Mouse (Mus musculus) MEL (cell line): ENCODE measurements at regions not wholly inside any gene's neighbourhood (a gene's known extent, or its start where the extent isn't known, plus 50 kb on each side); places are given as distances from the start of the nearest gene placed in this dataset.
A peak's percentile ranks its signal among the peaks of the same experiment; 100 is the strongest.

Experiments used
- DNase-seq: peaks from one replicate; pipeline ENCODE4 v3.0.0; 2011; ENCODE audit warnings: low read depth, low spot score
- H3K27ac ChIP-seq: 2 replicates; pipeline ENCODE4 v1.5.1; 2012; ENCODE audit warnings: low read depth, mild to moderate bottlenecking, control low read depth, low read length, moderate library complexity; ENCODE audit not compliant: control insufficient read depth
- H3K27me3 ChIP-seq, 2 experiments: fragments of 150-350 bp in 1 of 2; sonication (generic) in 1 of 2; 2 replicates each; pipeline ENCODE4 v1.6.1; 2012; ENCODE audit warnings: low read length in 2 of 2, mild to moderate bottlenecking in 2 of 2, improper control_type of control experiment in 1 of 2, moderate library complexity in 1 of 2; ENCODE audit not compliant: insufficient read depth in 2 of 2, control insufficient read depth in 1 of 2
- H3K36me3 ChIP-seq, 2 experiments: 2 replicates each; pipeline ENCODE4 v1.6.1; 2012 to 2014; ENCODE audit warnings: low read length in 2 of 2, improper control_type of control experiment in 1 of 2, inconsistent platforms in 1 of 2, mild to moderate bottlenecking in 1 of 2; ENCODE audit not compliant: insufficient read depth in 2 of 2, control insufficient read depth in 1 of 2
- H3K4me1 ChIP-seq, 2 experiments: fragments of 150-350 bp in 1 of 2; sonication (generic) in 1 of 2; 2 replicates each; pipeline ENCODE4 v1.6.1; 2012; ENCODE audit warnings: low read length in 2 of 2, improper control_type of control experiment in 1 of 2, mild to moderate bottlenecking in 1 of 2; ENCODE audit not compliant: insufficient read depth in 2 of 2, control insufficient read depth in 1 of 2
- H3K4me3 ChIP-seq, 2 experiments: fragments of 150-350 bp in 1 of 2; sonication (generic) in 1 of 2; 2 replicates each; pipeline ENCODE4 v1.5.1; 2012; ENCODE audit warnings: low read depth in 2 of 2, low read length in 2 of 2, mild to moderate bottlenecking in 2 of 2, moderate library complexity in 2 of 2, control low read depth in 1 of 2, improper control_type of control experiment in 1 of 2; ENCODE audit not compliant: control insufficient read depth in 1 of 2, insufficient read depth in 1 of 2
- H3K79me2 ChIP-seq: 2 replicates; pipeline ENCODE4 v1.6.1; 2012; ENCODE audit warnings: mild to moderate bottlenecking, low read length, moderate library complexity; ENCODE audit not compliant: control insufficient read depth, poor library complexity, insufficient read depth
- H3K9ac ChIP-seq: 2 replicates; pipeline ENCODE4 v1.6.1; 2012; ENCODE audit warnings: low read depth, mild to moderate bottlenecking, control low read depth, low read length, moderate library complexity; ENCODE audit not compliant: control insufficient read depth, poor library complexity, severe bottlenecking
- H3K9me3 ChIP-seq: fragments of 150-350 bp; sonication (generic); replicated peaks from 2 replicates; pipeline ENCODE4 v1.6.1; 2012; ENCODE audit warnings: mild to moderate bottlenecking, low read length, improper control_type of control experiment, moderate library complexity; ENCODE audit not compliant: insufficient read depth
- BHLHE40 ChIP-seq: IDR thresholded peaks from 2 replicates; pipeline ENCODE4 v1.6.1; 2012; ENCODE audit warnings: low read depth, mild to moderate bottlenecking, inconsistent platforms, low read length, improper control_type of control experiment, borderline replicate concordance
- CHD1 ChIP-seq: IDR thresholded peaks from 2 replicates; pipeline ENCODE4 v1.6.1; 2012; ENCODE audit warnings: low read depth, mild to moderate bottlenecking, inconsistent platforms, low read length, improper control_type of control experiment
- CTCF ChIP-seq, 3 experiments: IDR thresholded peaks in 2 of 3; conservative IDR thresholded peaks in 1 of 3; 2 replicates each; pipeline ENCODE4 v1.5.1; 2011 to 2012; ENCODE audit warnings: low read length in 3 of 3, low read depth in 2 of 3, mild to moderate bottlenecking in 2 of 3, improper control_type of control experiment in 1 of 3, inconsistent platforms in 1 of 3, mixed read lengths in 1 of 3, moderate library complexity in 1 of 3; ENCODE audit not compliant: control insufficient read depth in 1 of 3, insufficient read depth in 1 of 3, poor library complexity in 1 of 3, severe bottlenecking in 1 of 3
- ELF1 ChIP-seq: IDR thresholded peaks from 2 replicates; pipeline ENCODE4 v1.6.1; 2014; ENCODE audit warnings: low read depth, mild to moderate bottlenecking, inconsistent platforms, low read length, improper control_type of control experiment, moderate library complexity
- EP300 ChIP-seq, 2 experiments: IDR thresholded peaks; 2 replicates each; pipeline ENCODE4 v1.6.1; 2011; ENCODE audit warnings: improper control_type of control experiment in 2 of 2, low read length in 2 of 2, low read depth in 1 of 2, mild to moderate bottlenecking in 1 of 2
- ETS1 ChIP-seq: IDR thresholded peaks from 2 replicates; pipeline ENCODE4 v1.6.1; 2012; ENCODE audit warnings: low read depth, mild to moderate bottlenecking, inconsistent platforms, low read length, improper control_type of control experiment, moderate library complexity
- GABPA ChIP-seq: IDR thresholded peaks from 2 replicates; pipeline ENCODE4 v1.6.1; 2012; ENCODE audit warnings: low read depth, mild to moderate bottlenecking, inconsistent platforms, low read length, improper control_type of control experiment, moderate library complexity
- HCFC1 ChIP-seq: IDR thresholded peaks from 2 replicates; pipeline ENCODE4 v1.6.1; 2012; ENCODE audit warnings: low read depth, mild to moderate bottlenecking, inconsistent platforms, low read length, improper control_type of control experiment, moderate library complexity
- MEF2A ChIP-seq: IDR thresholded peaks from 2 replicates; pipeline ENCODE4 v1.6.1; 2014; ENCODE audit warnings: low read depth, mild to moderate bottlenecking, inconsistent platforms, low read length, improper control_type of control experiment; ENCODE audit not compliant: poor library complexity, insufficient replicate concordance, severe bottlenecking; ENCODE audit errors: extremely low read depth
- MYC ChIP-seq: IDR thresholded peaks from 2 replicates; pipeline ENCODE4 v1.6.1; 2011; ENCODE audit warnings: low read depth, mild to moderate bottlenecking, low read length, improper control_type of control experiment, moderate library complexity
- NELFE ChIP-seq: IDR thresholded peaks from 2 replicates; pipeline ENCODE4 v1.6.1; 2011; ENCODE audit warnings: low read depth, low read length, improper control_type of control experiment
- NRF1 ChIP-seq: IDR thresholded peaks from 2 replicates; pipeline ENCODE4 v1.6.1; 2014; ENCODE audit warnings: low read depth, mild to moderate bottlenecking, inconsistent platforms, low read length, improper control_type of control experiment, moderate library complexity; ENCODE audit not compliant: poor library complexity, insufficient read depth, severe bottlenecking
- POLR2AphosphoS5 ChIP-seq: IDR thresholded peaks from 2 replicates; pipeline ENCODE4 v1.6.1; 2012; ENCODE audit warnings: low read depth, borderline replicate concordance, mild to moderate bottlenecking, inconsistent platforms, low read length, moderate library complexity, mixed read lengths
- RAD21 ChIP-seq: IDR thresholded peaks from 2 replicates; pipeline ENCODE4 v1.6.1; 2011; ENCODE audit warnings: mild to moderate bottlenecking, low read depth, low read length, improper control_type of control experiment
- RCOR1 ChIP-seq: IDR thresholded peaks from 2 replicates; pipeline ENCODE4 v1.6.1; 2012; ENCODE audit warnings: low read depth, mild to moderate bottlenecking, inconsistent platforms, low read length, improper control_type of control experiment
- TAL1 ChIP-seq: IDR thresholded peaks from 2 replicates; pipeline ENCODE4 v1.6.1; 2012; ENCODE audit warnings: mild to moderate bottlenecking, inconsistent platforms, low read length, moderate library complexity, mixed read lengths
- TBP ChIP-seq: IDR thresholded peaks from 2 replicates; pipeline ENCODE4 v1.8.0; 2011; ENCODE audit warnings: low read depth, low read length, improper control_type of control experiment
- TCF12 ChIP-seq: IDR thresholded peaks from 2 replicates; pipeline ENCODE4 v1.6.1; 2014; ENCODE audit warnings: low read depth, mild to moderate bottlenecking, inconsistent platforms, low read length, improper control_type of control experiment, moderate library complexity
- UBTF ChIP-seq: IDR thresholded peaks from 2 replicates; pipeline ENCODE4 v1.6.1; 2012; ENCODE audit warnings: low read depth, mild to moderate bottlenecking, inconsistent platforms, low read length, improper control_type of control experiment, moderate library complexity, borderline replicate concordance; ENCODE audit not compliant: insufficient read depth
- USF1 ChIP-seq: IDR thresholded peaks from 2 replicates; pipeline ENCODE4 v1.6.1; 2014; ENCODE audit warnings: low read depth, mild to moderate bottlenecking, inconsistent platforms, low read length, improper control_type of control experiment, moderate library complexity
- ZMIZ1 ChIP-seq: IDR thresholded peaks from 2 replicates; pipeline ENCODE4 v1.6.1; 2012; ENCODE audit warnings: low read depth, mild to moderate bottlenecking, inconsistent platforms, low read length, improper control_type of control experiment, moderate library complexity

DNA sequence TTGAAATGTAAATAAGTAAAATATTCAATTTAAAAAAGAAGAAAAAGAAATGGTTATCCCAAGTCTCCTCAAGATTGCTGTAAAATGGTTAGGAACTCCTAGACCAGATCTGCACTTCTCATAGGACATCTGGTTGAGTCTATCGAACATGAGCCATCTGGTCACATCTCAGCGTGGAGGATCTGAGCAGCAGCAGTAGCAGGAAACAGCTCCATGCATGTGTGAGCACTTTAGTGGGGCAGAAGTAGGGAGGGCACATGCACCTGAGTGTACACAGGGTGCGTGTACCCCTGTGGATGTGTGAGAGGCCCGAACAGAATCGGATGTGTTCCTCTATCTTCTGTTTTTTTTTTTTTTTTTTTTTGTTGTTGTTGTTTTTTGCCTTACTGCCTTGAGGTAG is 65.2 kb upstream of the Klf13 start:
- peaks cover 6 to 21% of the 10 kb centered on the region in 2 experiments for H3K4me1 ChIP-seq
- no peak for DNase-seq

DNA sequence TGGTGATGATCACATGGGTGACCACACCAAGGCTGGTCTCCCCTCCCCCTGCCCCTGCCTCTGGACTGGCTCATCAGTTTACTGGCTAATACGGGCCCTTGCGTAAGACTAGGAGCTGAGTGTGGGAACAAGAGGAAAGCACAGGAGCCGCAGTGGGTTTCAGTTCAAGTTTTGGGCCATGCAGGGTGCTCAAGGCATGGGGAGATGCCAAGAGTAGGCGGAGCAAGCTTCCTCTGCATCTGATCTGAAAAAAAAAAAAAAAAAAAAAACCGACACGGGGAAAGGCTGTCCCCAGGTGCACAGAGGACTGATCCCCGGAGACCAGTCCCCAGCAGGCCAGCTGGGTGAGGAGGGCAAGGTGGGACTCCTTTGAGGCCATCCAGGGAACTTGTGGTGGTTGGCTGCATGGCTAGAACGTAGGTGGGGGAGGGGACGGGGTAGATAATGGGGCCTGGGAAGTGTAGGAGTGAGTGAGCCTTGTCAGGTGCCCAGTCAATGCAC is 62.9 kb upstream of the Klf13 start:
- H3K27ac ChIP-seq, result no peak overlapping the region
- DNase-seq, result peak; percentile 30
- TF ChIP-seq TCF12 (no peak), CHD1 (no peak), ZMIZ1 (no peak), GABPA (no peak), MEF2A (no peak), HCFC1 (no peak), ETS1 (no peak), POLR2AphosphoS5 (no peak), ELF1 (no peak), UBTF (no peak), TAL1 (no peak), USF1 (no peak), RCOR1 (no peak), EP300 (IDR thresholded peaks at IDR 0.05; ENCODE audit: low read depth in 1 of 2, low read length in 2 of 2) (no peak)
- no peaks in the 10 kb centered on the region for H3K9me3 ChIP-seq
- no peaks in the 10 kb centered on the region for H3K27me3 ChIP-seq
- peak overlapping the region; percentile 29; the same call in 1 of the 2 replicates for H3K9ac ChIP-seq
- H3K36me3 ChIP-seq, result peaks cover 0 to 17% of the 10 kb centered on the region in 2 experiments; a peak in 2 of 4 replicates
- H3K4me3 ChIP-seq, result no peak overlapping the region
- peaks cover 13 to 32% of the 10 kb centered on the region in 2 experiments for H3K4me1 ChIP-seq
- no peaks in the 10 kb centered on the region for H3K79me2 ChIP-seq

More for the DNA sequence above, 65.2 kb upstream of the Klf13 start:
- Histone ChIP-seq H3K9ac (no peak overlapping the region), H3K4me3 (no peak overlapping the region), H3K27me3 (no peaks in the 10 kb centered on the region), H3K79me2 (no peaks in the 10 kb centered on the region), H3K27ac (no peak overlapping the region), H3K9me3 (no peaks in the 10 kb centered on the region), H3K36me3 (peaks cover 0 to 10% of the 10 kb centered on the region in 2 experiments; a peak in 2 of 4 replicates)
- no peak for TF ChIP-seq CTCF (IDR thresholded peaks at IDR 0.05 in 2 of 3, conservative IDR thresholded peaks at IDR 0.05 in 1 of 3; ENCODE audit: control insufficient read depth in 1 of 3, insufficient read depth in 1 of 3, low read depth in 2 of 3, low read length in 3 of 3, poor library complexity in 1 of 3, severe bottlenecking in 1 of 3)
- no peak for TF ChIP-seq BHLHE40
- TF ChIP-seq TBP, result no peak
- TF ChIP-seq MYC, result no peak
- TF ChIP-seq MEF2A, result no peak
- TF ChIP-seq RAD21, result no peak
- TF ChIP-seq ZMIZ1, result no peak
- TF ChIP-seq NRF1, result no peak
- TF ChIP-seq TAL1, result no peak
- no peak for TF ChIP-seq NELFE
- no peak for TF ChIP-seq CHD1
- no peak for TF ChIP-seq ELF1
